Mouse (Mus musculus) C2C12 (cell line): ENCODE measurements at regions not wholly inside any gene's neighbourhood (a gene's known extent, or its start where the extent isn't known, plus 50 kb on each side); places are given as distances from the start of the nearest gene placed in this dataset.

Experiments
- CTCF ChIP-seq: IDR thresholded peaks from one replicate; pipeline ENCODE4 v1.5.1; 2011; ENCODE audit not compliant: control insufficient read depth, insufficient read depth, insufficient read length
- MAX ChIP-seq: IDR thresholded peaks from one replicate; pipeline ENCODE4 v1.6.1; 2011; ENCODE audit warnings: mild to moderate bottlenecking, control low read depth
- MYOD1 ChIP-seq: IDR thresholded peaks from one replicate; pipeline ENCODE4 v1.6.1; 2011; ENCODE audit warnings: low read depth; ENCODE audit not compliant: control insufficient read depth, insufficient read length
- MYOG ChIP-seq: IDR thresholded peaks from one replicate; pipeline ENCODE4 v1.6.1; 2011; ENCODE audit not compliant: control insufficient read depth, insufficient read length; ENCODE audit errors: extremely low read depth

GRCm38 (mm10) chr15:65258816-65259215 lies 244.1 kb upstream of the Gm21961 start:
- TF ChIP-seq CTCF (no peak), MYOG (no peak), MAX (no peak), MYOD1 (no peak)
